Mouse (Mus musculus): ENCODE measurements at regions not wholly inside any gene's neighbourhood (a gene's known extent, or its start where the extent isn't known, plus 50 kb on each side); places are given as distances from the start of the nearest gene placed in this dataset. TPM values are rescaled to one million over a fixed set of nuclear protein-coding genes. Genes with fewer than 3 reads are reported as not detected.

DNA sequence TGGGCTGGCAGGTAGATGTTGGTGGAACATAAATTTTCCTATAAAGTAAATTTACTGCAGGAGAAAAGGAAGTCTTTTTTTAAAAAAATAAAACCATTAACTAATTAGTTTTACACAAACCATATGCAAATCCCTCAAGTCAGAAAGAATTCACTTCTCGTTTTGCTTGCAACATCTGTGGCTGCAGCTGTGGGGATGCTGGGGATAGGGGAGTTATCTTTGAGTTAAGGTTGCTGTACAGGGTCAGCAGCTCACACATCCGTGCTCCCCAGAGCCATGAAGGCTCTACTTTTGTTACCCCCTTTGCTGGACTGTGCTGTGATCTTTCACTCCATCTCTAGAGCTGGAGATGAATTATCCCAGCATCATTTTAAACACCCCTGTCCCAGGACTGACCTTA, 54.4 kb upstream of the Tnp1 start:
- Histone ChIP-seq H3K4me1 (replicated peaks) (peaks cover 34% of the 10 kb centered on the region), H3K9me3 (replicated peaks) (no peaks in the 10 kb centered on the region), H3K4me3 (replicated peaks) (no peak overlapping the region), H3K36me3 (replicated peaks) (no peaks in the 10 kb centered on the region), H3K9ac (no peak overlapping the region), H3K27ac (replicated peaks) (no peak overlapping the region), H3K27me3 (0 out of 2 replicates have a peak, but pooled peaks cover 4% of the 10 kb centered on the region), H3K4me2 (no peak overlapping the region)
- ATAC-seq (ENCODE audit: insufficient read depth) = no peak
- WGBS (ENCODE audit: insufficient replicate concordance) = 21% methylated on average over 2 of the region's 2 CpGs

Small RNA genes in the stretch of these regions (microRNA-seq; reads per million reads assigned to microRNA genes)
- not detected for gene Mir6351

Measured in liver, embryonic 15.5 days (tissue).